Mouse (Mus musculus): ENCODE measurements around the gene Atp2b4.

Atp2b4 gene

GRCm38 (mm10) chr1:133656811-133657210 is 144.0 kb downstream of the Atp2b4 start:
- DNase-seq (ENCODE audit: low spot score in 2 of 2): no peak

DNA sequence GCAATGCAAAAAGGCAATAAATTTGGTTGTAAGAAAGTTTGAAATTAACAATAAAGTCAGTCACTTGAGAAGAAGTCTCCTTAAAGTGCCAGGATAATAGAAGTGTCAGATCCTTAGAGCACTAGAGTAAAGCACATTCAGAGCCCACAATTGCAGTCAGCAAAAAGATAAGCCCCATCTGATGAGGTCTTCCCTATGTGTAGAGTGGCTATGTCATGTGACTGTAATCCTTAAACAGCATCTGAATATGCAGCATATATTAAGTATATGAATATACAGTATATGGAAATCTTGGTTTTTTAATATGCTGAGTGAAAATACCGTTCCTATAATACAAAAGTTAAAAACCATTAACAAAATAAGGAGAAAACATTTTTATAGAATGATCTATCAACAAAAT is 147.8 kb downstream of the Atp2b4 start:
- no peak for DNase-seq (ENCODE audit: low spot score in 2 of 2)

- no peak for DNase-seq (ENCODE audit: low spot score in 2 of 2)
Observed at GRCm38 (mm10) chr1:133650288-133651055, 150.4 kb downstream of the Atp2b4 start.

Data from frontal cortex, postnatal 10 days (tissue).